Mouse (Mus musculus) heart, postnatal 0 days (tissue): Measurements from ENCODE around the gene Tro. TPM values are rescaled to one million over a fixed set of nuclear protein-coding genes. Genes with fewer than 3 reads are reported as not detected.

ENCODE experiments used
- ATAC-seq: fragments of 200-750 bp; cut with Nextera tagmentation; 2 replicates; pipeline ENCODE4 v1.8.0; 2017; ENCODE audit warnings: low read depth, moderate number of reproducible peaks, moderate library complexity; ENCODE audit not compliant: insufficient read depth
- DNase-seq: peaks from one replicate; pipeline ENCODE4 v3.0.0-alpha.2; 2016; ENCODE audit warnings: low spot score
- H3K27ac ChIP-seq: fragments of 300-500 bp; sonication (generic); 2 replicates; pipeline ENCODE4 v1.5.1; 2014; ENCODE audit warnings: low read depth, mild to moderate bottlenecking
- H3K27me3 ChIP-seq: fragments of 300-500 bp; sonication (generic); 2 replicates; pipeline ENCODE4 v1.6.1; 2014; ENCODE audit warnings: low read length, mixed read lengths; ENCODE audit not compliant: control insufficient read depth, insufficient read depth
- H3K36me3 ChIP-seq: fragments of 300-500 bp; sonication (generic); replicated peaks from 2 replicates; pipeline ENCODE4 v1.6.1; 2014; ENCODE audit warnings: low read length, mixed read lengths; ENCODE audit not compliant: control insufficient read depth, insufficient read depth
- H3K4me1 ChIP-seq: fragments of 300-500 bp; sonication (generic); 2 replicates; pipeline ENCODE4 v1.6.1; 2014; ENCODE audit warnings: antibody characterized with exemption; ENCODE audit not compliant: control insufficient read depth, insufficient read depth
- H3K4me2 ChIP-seq: fragments of 300-500 bp; sonication (generic); 2 replicates; pipeline ENCODE4 v1.6.1; 2014; ENCODE audit warnings: low read depth, mild to moderate bottlenecking, low read length, moderate library complexity
- H3K4me3 ChIP-seq: fragments of 300-500 bp; sonication (generic); 2 replicates; pipeline ENCODE4 v1.5.1; 2014; ENCODE audit warnings: low read depth, low read length
- H3K9ac ChIP-seq: fragments of 300-500 bp; sonication (generic); replicated peaks from 2 replicates; pipeline ENCODE4 v1.6.1; 2014; ENCODE audit warnings: low read depth, low read length, mixed read lengths
- H3K9me3 ChIP-seq: fragments of 300-500 bp; sonication (generic); replicated peaks from 2 replicates; pipeline ENCODE4 v1.6.1; 2016; ENCODE audit warnings: low read length; ENCODE audit not compliant: control insufficient read depth
- CTCF ChIP-seq: IDR thresholded peaks from 2 replicates; pipeline ENCODE4 v1.5.1; 2016; ENCODE audit warnings: antibody characterized with exemption, control low read depth, low read depth
- EP300 ChIP-seq: IDR thresholded peaks from 2 replicates; pipeline ENCODE4 v1.6.1; 2016; ENCODE audit warnings: antibody characterized with exemption, low read depth
- WGBS: fragments of 180-500 bp; shearing (Covaris S2); extraction: QIAGEN DNeasy Blood & Tissue Kit; methylation state at CpG from one replicate; pipeline ENCODE4 v1.1.7; 2014; 5-methylcytosine and 5-hydroxymethylcytosine counted together
- polyA plus RNA-seq: library from polyadenylated mRNA; unstranded; fragments of >200 nt; fragmentation: Nextera tagmentation; extraction: Ambion mirVana; gene quantifications from 2 replicates; pipeline ENCODE4 v1.2.1, GENCODE M21; 2015
- total RNA-seq: library from RNA; depleted of rRNA; stranded (reverse); fragments of >200 nt; gene quantifications from 2 replicates; pipeline ENCODE4 v1.2.3, GENCODE M21; 2014; ENCODE audit warnings: low replicate concordance; rRNA removed

Gene Tro
- total and polyA plus RNA-seq, 2 experiments from 2014 or later = 6.5 to 15.0 TPM

DNA sequence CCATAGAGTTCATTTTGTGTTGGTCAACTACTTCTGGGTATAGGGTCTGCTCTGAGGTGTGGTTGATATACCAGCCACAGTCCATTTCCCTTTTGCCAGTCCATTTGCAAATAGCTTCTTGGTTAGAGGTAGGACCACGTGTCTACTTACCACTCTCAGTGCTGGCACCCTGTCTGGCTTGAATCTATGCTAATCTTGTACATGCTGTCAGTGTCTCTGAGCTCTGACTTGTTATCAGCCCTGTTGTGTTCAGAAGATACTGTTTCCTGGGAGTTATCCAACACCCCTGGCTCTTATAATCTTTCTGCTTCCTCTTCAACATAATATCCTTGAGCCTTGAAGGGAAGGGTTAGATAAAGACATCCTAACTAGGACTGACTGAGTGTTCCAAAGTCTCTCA is 21.0 kb downstream of the Tro start:
- H3K27me3 ChIP-seq = no peaks in the 10 kb centered on the region
- no peak overlapping the region for H3K27ac ChIP-seq
- no peak overlapping the region for H3K4me2 ChIP-seq
- DNase-seq = no peak
- no peak overlapping the region for H3K9ac ChIP-seq
- no peaks in the 10 kb centered on the region for H3K9me3 ChIP-seq
- H3K36me3 ChIP-seq = no peaks in the 10 kb centered on the region
- WGBS = 26% methylated on average over 1 of the region's 1 CpGs
- no peak for TF ChIP-seq CTCF
- TF ChIP-seq EP300 = no peak
- H3K4me1 ChIP-seq = no peaks in the 10 kb centered on the region
- no peak overlapping the region for H3K4me3 ChIP-seq
- ATAC-seq = no peak

GRCm38 (mm10) chrX:150598882-150599281 is 58.5 kb downstream of the Tro start:
- no peaks in the 10 kb centered on the region for H3K4me1 ChIP-seq
- 74% methylated on average over 2 of the region's 2 CpGs for WGBS
- TF ChIP-seq CTCF = no peak
- TF ChIP-seq EP300 = no peak
- no peak overlapping the region for H3K4me2 ChIP-seq
- no peak overlapping the region for H3K9ac ChIP-seq
- no peaks in the 10 kb centered on the region for H3K27me3 ChIP-seq
- no peaks in the 10 kb centered on the region for H3K36me3 ChIP-seq
- DNase-seq = no peak
- no peak overlapping the region for H3K27ac ChIP-seq
- no peak overlapping the region for H3K4me3 ChIP-seq
- no peak for ATAC-seq
- H3K9me3 ChIP-seq = no peaks in the 10 kb centered on the region

Other genes with a start within 250 kb of the Tro start
- 0.92 and 9.0 TPM in 2 replicates for gene Tmem29, start 198.4 kb downstream of the Tro start, total RNA-seq
- gene Tmem29, start 198.4 kb downstream of the Tro start, polyA plus RNA-seq = 9.1 and 9.3 TPM in 2 replicates
- gene Alas2, start 110.2 kb downstream of the Tro start, total RNA-seq = 61.8 and 69.0 TPM in 2 replicates
- 30.5 and 49.5 TPM in 2 replicates for gene Alas2, start 110.2 kb downstream of the Tro start, polyA plus RNA-seq
- 1.5 and 10.6 TPM in 2 replicates for gene Pfkfb1, start 69.4 kb downstream of the Tro start, total RNA-seq
- 3.5 and 3.9 TPM in 2 replicates for gene Pfkfb1, start 69.4 kb downstream of the Tro start, polyA plus RNA-seq
- gene Apex2, start 67.7 kb downstream of the Tro start, total RNA-seq = 3.3 and 8.8 TPM in 2 replicates
- gene Apex2, start 67.7 kb downstream of the Tro start, polyA plus RNA-seq = 5.4 and 6.9 TPM in 2 replicates
- 230 and 273 TPM in 2 replicates for gene Maged2, start 156.8 kb upstream of the Tro start, total RNA-seq
- gene Maged2, start 156.8 kb upstream of the Tro start, polyA plus RNA-seq = 323 and 342 TPM in 2 replicates